Mouse (Mus musculus): ENCODE results near the gene Tanc1.

GRCm38 (mm10) chr2:59596545-59596944 is 15.3 kb upstream of the Tanc1 start:
- no peak for TF ChIP-seq CTCF (IDR thresholded peaks at IDR 0.05; ENCODE audit: low read depth, low read length)
- no peak for TF ChIP-seq GATA2 (IDR thresholded peaks at IDR 0.05; ENCODE audit: borderline replicate concordance, low read depth, low read length)
- TF ChIP-seq GATA1 (IDR thresholded peaks at IDR 0.05; ENCODE audit: borderline replicate concordance, low read length) = no peak
- TF ChIP-seq TAL1 (conservative IDR thresholded peaks at IDR 0.05; ENCODE audit: low read depth, low read length) = no peak

Measured in G1E (cell line).